Mouse (Mus musculus): Measurements from ENCODE around the gene Tsku. TPM values are rescaled to one million over a fixed set of nuclear protein-coding genes. Genes with fewer than 3 reads are reported as not detected.

Gene Tsku
- polyA plus RNA-seq, 1 experiment from 2014 or later, result 23.6 TPM

Other genes with a start within 250 kb of the Tsku start
- gene Myo7a, start 241.8 kb downstream of the Tsku start, polyA plus RNA-seq (2014; fragmentation: Nextera tagmentation; extraction: Ambion mirVana), result 9.2 and 10.1 TPM in 2 replicates
- 2.7 and 4.8 TPM in 2 replicates for gene Omp, start 215.8 kb downstream of the Tsku start, polyA plus RNA-seq (2014; fragmentation: Nextera tagmentation; extraction: Ambion mirVana)
- gene Capn5, start 183.1 kb downstream of the Tsku start, polyA plus RNA-seq (2014; fragmentation: Nextera tagmentation; extraction: Ambion mirVana), result 5.0 and 6.0 TPM in 2 replicates
- 0.07 and 0.08 TPM in 2 replicates for gene B3gnt6, start 161.8 kb downstream of the Tsku start, polyA plus RNA-seq (2014; fragmentation: Nextera tagmentation; extraction: Ambion mirVana)
- 31.8 and 34.3 TPM in 2 replicates for gene Acer3, start 40.1 kb downstream of the Tsku start, polyA plus RNA-seq (2014; fragmentation: Nextera tagmentation; extraction: Ambion mirVana)
- gene Gucy2d, start 79.1 kb upstream of the Tsku start, polyA plus RNA-seq (2014; fragmentation: Nextera tagmentation; extraction: Ambion mirVana), result 0.31 TPM in 1 of 2 replicates, not detected in the other
- gene Lrrc32, start 128.0 kb upstream of the Tsku start, polyA plus RNA-seq (2014; fragmentation: Nextera tagmentation; extraction: Ambion mirVana), result 9.7 and 10.6 TPM in 2 replicates